Mouse (Mus musculus): ENCODE results near the gene Cyp2c69. TPM values are rescaled to one million over a fixed set of nuclear protein-coding genes. Genes with fewer than 3 reads are reported as not detected.

The Cyp2c69 gene
- polyA plus RNA-seq, 1 experiment from 2014 or later = not detected

Other genes with a start within 250 kb of the Cyp2c69 start
- gene Cyp2c67, start 237.7 kb downstream of the Cyp2c69 start, polyA plus RNA-seq (2015; fragmentation: Nextera tagmentation; extraction: Ambion mirVana) = 0.48 and 0.60 TPM in 2 replicates
- gene Cyp2c68, start 145.7 kb downstream of the Cyp2c69 start, polyA plus RNA-seq (2015; fragmentation: Nextera tagmentation; extraction: Ambion mirVana) = 101 and 111 TPM in 2 replicates
- 0.22 TPM in 1 of 2 replicates, not detected in the other for gene Cyp2c40, start 74.0 kb downstream of the Cyp2c69 start, polyA plus RNA-seq (2015; fragmentation: Nextera tagmentation; extraction: Ambion mirVana)
- not detected in 2 replicates for gene Cyp2c37, start 105.6 kb upstream of the Cyp2c69 start, polyA plus RNA-seq (2015; fragmentation: Nextera tagmentation; extraction: Ambion mirVana)
- not detected in 2 replicates for gene Cyp2c54, start 187.0 kb upstream of the Cyp2c69 start, polyA plus RNA-seq (2015; fragmentation: Nextera tagmentation; extraction: Ambion mirVana)
- gene Cyp2c50, start 202.9 kb upstream of the Cyp2c69 start, polyA plus RNA-seq (2015; fragmentation: Nextera tagmentation; extraction: Ambion mirVana) = not detected in 2 replicates